Mouse (Mus musculus) liver, embryonic 15.5 days (tissue): ENCODE results near the gene Ddx47. TPM values are rescaled to one million over a fixed set of nuclear protein-coding genes. Genes with fewer than 3 reads are reported as not detected.

ENCODE experiments used
- ATAC-seq: fragments of 200-750 bp; cut with Nextera tagmentation; 2 replicates; pipeline ENCODE4 v1.8.0; 2017; ENCODE audit warnings: moderate number of reproducible peaks, mild to moderate bottlenecking, moderate library complexity; ENCODE audit not compliant: insufficient read depth
- H3K27ac ChIP-seq: fragments of 300-500 bp; sonication (generic); replicated peaks from 2 replicates; pipeline ENCODE4 v1.5.1; 2015; ENCODE audit warnings: mild to moderate bottlenecking, inconsistent platforms
- H3K27me3 ChIP-seq: fragments of 300-500 bp; sonication (generic); 2 replicates; pipeline ENCODE4 v1.6.1; 2015; ENCODE audit warnings: mild to moderate bottlenecking, inconsistent platforms
- H3K36me3 ChIP-seq: fragments of 300-500 bp; sonication (generic); replicated peaks from 2 replicates; pipeline ENCODE4 v1.6.1; 2015; ENCODE audit warnings: moderate library complexity, mild to moderate bottlenecking, inconsistent platforms
- H3K4me1 ChIP-seq: fragments of 300-500 bp; sonication (generic); replicated peaks from 2 replicates; pipeline ENCODE4 v1.6.1; 2015; ENCODE audit warnings: inconsistent platforms
- H3K4me2 ChIP-seq: fragments of 300-500 bp; sonication (generic); 2 replicates; pipeline ENCODE4 v1.6.1; 2015; ENCODE audit warnings: moderate library complexity, mild to moderate bottlenecking, inconsistent platforms
- H3K4me3 ChIP-seq: fragments of 300-500 bp; sonication (generic); replicated peaks from 2 replicates; pipeline ENCODE4 v1.5.1; 2015; ENCODE audit warnings: mild to moderate bottlenecking, inconsistent platforms
- H3K9ac ChIP-seq: fragments of 300-500 bp; sonication (generic); 2 replicates; pipeline ENCODE4 v1.6.1; 2015; ENCODE audit warnings: moderate library complexity, mild to moderate bottlenecking, inconsistent platforms
- H3K9me3 ChIP-seq: fragments of 300-500 bp; sonication (generic); replicated peaks from 2 replicates; pipeline ENCODE4 v1.6.1; 2016; ENCODE audit warnings: inconsistent platforms
- WGBS: fragments of 180-500 bp; shearing (Covaris S2); methylation state at CpG from one replicate; pipeline ENCODE4 v1.1.7; 2015; ENCODE audit warnings: mixed read lengths; ENCODE audit not compliant: insufficient replicate concordance; 5-methylcytosine and 5-hydroxymethylcytosine counted together
- polyA plus RNA-seq: library from polyadenylated mRNA; unstranded; fragments of >200 nt; fragmentation: Nextera tagmentation; extraction: Ambion mirVana; gene quantifications from 2 replicates; pipeline ENCODE4 v1.2.1, GENCODE M21; 2015

The Ddx47 gene
- polyA plus RNA-seq: 53.0 and 54.6 TPM in 2 replicates

- H3K4me1 ChIP-seq: peaks cover 50% of the 10 kb centered on the region
- peak within 1 kb of the TSS; percentile 77 for H3K4me2 ChIP-seq
- H3K4me3 ChIP-seq: peak within 1 kb of the TSS; percentile 74
- no peaks in the 10 kb centered on the region for H3K9me3 ChIP-seq
- peak within 1 kb of the TSS; percentile 68 for H3K9ac ChIP-seq
- peaks cover 28% of the 10 kb centered on the region for H3K36me3 ChIP-seq
- H3K27me3 ChIP-seq: no peaks in the 10 kb centered on the region
- peak; percentile 86 for ATAC-seq
- H3K27ac ChIP-seq: peak within 1 kb of the TSS; percentile 49
- WGBS: 5% methylated on average over 19 of the region's 19 CpGs
Measured at GRCm38 (mm10) chr6:135011048-135011733, at the start of gene Ddx47. Ddx47 (plus strand) TSS chr6:135011612.

GRCm38 (mm10) chr6:134961858-134962517, 49.4 kb upstream of the Ddx47 start:
- Histone ChIP-seq H3K4me2 (no peak overlapping the region), H3K4me3 (no peak overlapping the region), H3K4me1 (no peaks in the 10 kb centered on the region; the same call in 1 of the 2 replicates), H3K9ac (no peak overlapping the region), H3K27ac (no peak overlapping the region), H3K36me3 (peaks cover 14% of the 10 kb centered on the region), H3K27me3 (no peaks in the 10 kb centered on the region), H3K9me3 (no peaks in the 10 kb centered on the region)
- no peak for ATAC-seq
- 66% methylated on average over 9 of the region's 9 CpGs for WGBS

DNA sequence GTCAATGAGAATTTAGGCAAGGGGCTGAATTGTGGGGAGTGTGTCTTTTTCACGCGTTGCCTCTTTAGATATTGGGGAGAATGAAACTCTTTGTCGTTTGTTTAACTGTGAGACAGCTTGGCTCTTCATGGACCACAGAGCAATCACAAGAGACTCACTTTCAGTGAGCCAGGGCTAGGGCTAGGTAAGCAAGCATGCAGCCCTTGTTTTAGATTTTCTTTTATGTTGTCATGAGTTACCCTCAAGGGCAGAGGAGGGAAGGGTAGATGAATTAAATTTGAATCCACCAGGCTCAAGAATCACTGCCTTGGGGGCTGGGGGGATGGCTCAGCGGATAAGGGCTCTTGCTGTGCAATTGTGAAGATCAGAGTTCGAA, 48.9 kb upstream of the Ddx47 start:
- Histone ChIP-seq H3K27ac (no peak overlapping the region), H3K4me1 (no peaks in the 10 kb centered on the region; the same call in 1 of the 2 replicates), H3K9ac (no peak overlapping the region), H3K27me3 (no peaks in the 10 kb centered on the region), H3K4me3 (no peak overlapping the region), H3K9me3 (no peaks in the 10 kb centered on the region), H3K36me3 (peaks cover 9% of the 10 kb centered on the region), H3K4me2 (no peak overlapping the region)
- 81% methylated on average over 5 of the region's 5 CpGs for WGBS
- no peak for ATAC-seq

- H3K9ac ChIP-seq: no peak overlapping the region
- H3K27me3 ChIP-seq: no peaks in the 10 kb centered on the region
- 81% methylated on average over 2 of the region's 2 CpGs for WGBS
- no peaks in the 10 kb centered on the region; the same call in 1 of the 2 replicates for H3K4me1 ChIP-seq
- H3K9me3 ChIP-seq: no peaks in the 10 kb centered on the region
- no peaks in the 10 kb centered on the region for H3K36me3 ChIP-seq
- no peak overlapping the region for H3K4me2 ChIP-seq
- no peak overlapping the region for H3K4me3 ChIP-seq
- no peak for ATAC-seq
- no peak overlapping the region for H3K27ac ChIP-seq
Measured at GRCm38 (mm10) chr6:134963910-134964309, 47.5 kb upstream of the Ddx47 start.

GRCm38 (mm10) chr6:134966681-134967080, 44.7 kb upstream of the Ddx47 start:
- Histone ChIP-seq H3K4me2 (no peak overlapping the region), H3K4me1 (peaks cover 3% of the 10 kb centered on the region), H3K36me3 (no peaks in the 10 kb centered on the region), H3K9me3 (no peaks in the 10 kb centered on the region), H3K9ac (no peak overlapping the region), H3K4me3 (no peak overlapping the region), H3K27me3 (no peaks in the 10 kb centered on the region), H3K27ac (no peak overlapping the region)
- no peak for ATAC-seq
- 57% methylated on average over 5 of the region's 5 CpGs for WGBS

DNA sequence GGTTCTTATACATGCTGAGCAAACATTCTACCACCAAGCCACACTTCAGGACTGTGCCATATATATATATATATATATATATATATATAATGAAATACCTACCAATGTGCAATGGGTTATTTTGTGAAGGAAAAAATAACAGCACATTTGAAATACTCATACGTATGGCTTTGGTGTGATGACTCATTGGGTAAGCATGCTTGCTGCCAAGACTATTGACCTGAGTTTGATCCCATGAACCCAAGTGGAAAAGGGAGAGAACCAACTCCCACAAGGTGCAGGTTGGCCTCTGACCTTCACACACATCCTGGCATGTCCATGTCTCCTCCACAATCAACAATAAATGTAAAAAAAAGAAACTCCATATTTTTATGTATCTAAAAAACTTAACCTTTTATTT, 43.1 kb upstream of the Ddx47 start:
- H3K9me3 ChIP-seq: no peaks in the 10 kb centered on the region
- 50% methylated on average over 1 of the region's 1 CpGs for WGBS
- no peak overlapping the region for H3K9ac ChIP-seq
- H3K4me1 ChIP-seq: peaks cover 12% of the 10 kb centered on the region
- no peaks in the 10 kb centered on the region for H3K36me3 ChIP-seq
- H3K4me2 ChIP-seq: no peak overlapping the region
- no peaks in the 10 kb centered on the region for H3K27me3 ChIP-seq
- ATAC-seq: no peak
- H3K27ac ChIP-seq: no peak overlapping the region
- no peak overlapping the region for H3K4me3 ChIP-seq

- peaks cover 18% of the 10 kb centered on the region for H3K4me1 ChIP-seq
- H3K9me3 ChIP-seq: no peaks in the 10 kb centered on the region
- no peak overlapping the region for H3K4me2 ChIP-seq
- no peak for ATAC-seq
- no peaks in the 10 kb centered on the region for H3K27me3 ChIP-seq
- H3K9ac ChIP-seq: no peak overlapping the region
- no peak overlapping the region for H3K27ac ChIP-seq
- H3K36me3 ChIP-seq: no peaks in the 10 kb centered on the region
- WGBS: 70% methylated on average over 2 of the region's 2 CpGs
- no peak overlapping the region for H3K4me3 ChIP-seq
Measured at GRCm38 (mm10) chr6:134969498-134969897, 41.9 kb upstream of the Ddx47 start.

GRCm38 (mm10) chr6:134972096-134972495, 39.3 kb upstream of the Ddx47 start:
- 31% methylated on average over 4 of the region's 4 CpGs for WGBS

GRCm38 (mm10) chr6:134976628-134977027, 34.8 kb upstream of the Ddx47 start:
- Histone ChIP-seq H3K9me3 (no peaks in the 10 kb centered on the region), H3K27ac (no peak overlapping the region), H3K4me1 (peaks cover 34% of the 10 kb centered on the region), H3K4me3 (no peak overlapping the region), H3K4me2 (no peak overlapping the region), H3K9ac (no peak overlapping the region), H3K36me3 (no peaks in the 10 kb centered on the region), H3K27me3 (no peaks in the 10 kb centered on the region)
- 65% methylated on average over 6 of the region's 6 CpGs for WGBS
- ATAC-seq: no peak

More at GRCm38 (mm10) chr6:134972096-134972495, 39.3 kb upstream of the Ddx47 start:
- H3K4me3 ChIP-seq: no peak overlapping the region
- no peak overlapping the region for H3K9ac ChIP-seq
- H3K4me2 ChIP-seq: no peak overlapping the region
- H3K27ac ChIP-seq: no peak overlapping the region
- peaks cover 18% of the 10 kb centered on the region for H3K4me1 ChIP-seq
- H3K36me3 ChIP-seq: no peaks in the 10 kb centered on the region
- no peak for ATAC-seq
- H3K9me3 ChIP-seq: no peaks in the 10 kb centered on the region
- no peaks in the 10 kb centered on the region for H3K27me3 ChIP-seq

DNA sequence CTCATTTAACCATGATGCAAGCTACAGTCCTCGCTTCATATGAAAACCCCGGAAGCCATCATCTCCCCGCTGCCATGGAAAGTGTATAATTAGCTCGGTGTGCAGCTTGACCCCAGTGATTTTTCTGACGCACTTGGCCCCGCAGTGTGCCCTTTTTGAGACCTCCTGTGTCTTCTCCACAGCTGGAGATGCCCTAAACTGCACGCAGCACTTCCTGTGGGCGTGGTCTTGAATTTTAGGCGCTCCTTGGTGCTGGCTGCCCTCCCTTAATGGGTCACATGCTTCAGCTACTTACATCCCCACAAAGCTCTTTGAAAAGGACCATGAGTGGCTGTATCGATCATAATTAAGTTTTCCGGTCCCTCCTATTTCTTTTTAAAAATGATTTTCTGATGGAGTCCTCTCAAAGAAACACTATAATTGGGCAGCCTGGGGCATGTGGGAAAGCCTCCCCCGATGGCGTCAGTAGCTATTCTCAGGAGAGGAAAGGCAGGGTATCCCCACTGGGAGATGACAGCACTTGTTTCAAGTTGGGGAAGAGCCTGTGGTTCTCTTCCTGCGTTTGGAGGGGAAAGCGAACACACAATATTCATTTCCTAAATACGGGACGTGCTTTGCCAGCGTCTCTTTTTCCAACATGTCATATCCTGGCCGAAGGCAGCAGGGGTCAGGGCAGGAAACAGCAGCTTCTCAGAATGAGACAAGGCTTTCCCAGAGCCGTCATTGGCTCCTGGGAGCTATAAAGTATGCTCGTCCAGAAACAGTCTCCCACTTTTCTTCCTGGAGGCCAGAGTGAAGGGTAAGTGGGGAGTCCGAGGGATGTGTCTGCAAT, 30.0 kb upstream of the Ddx47 start, which contains the start of gene Apold1:
TSS of gene Apold1 (plus strand) at position 488 of the 832 bp plus-strand sequence.
- Histone ChIP-seq H3K27me3 (no peaks in the 10 kb centered on the region), H3K4me2 (peak within 1 kb of the TSS; percentile 42), H3K9ac (no peak within 1 kb of the TSS), H3K4me3 (no peak within 1 kb of the TSS), H3K4me1 (peaks cover 51% of the 10 kb centered on the region), H3K27ac (0 out of 2 replicates have a peak within 1 kb of the TSS, but pooled peaks have one; percentile 9), H3K36me3 (no peaks in the 10 kb centered on the region), H3K9me3 (no peaks in the 10 kb centered on the region)
- ATAC-seq: no peak
- WGBS: 40% methylated on average over 22 of the region's 22 CpGs
